In the genomic region with DNA sequence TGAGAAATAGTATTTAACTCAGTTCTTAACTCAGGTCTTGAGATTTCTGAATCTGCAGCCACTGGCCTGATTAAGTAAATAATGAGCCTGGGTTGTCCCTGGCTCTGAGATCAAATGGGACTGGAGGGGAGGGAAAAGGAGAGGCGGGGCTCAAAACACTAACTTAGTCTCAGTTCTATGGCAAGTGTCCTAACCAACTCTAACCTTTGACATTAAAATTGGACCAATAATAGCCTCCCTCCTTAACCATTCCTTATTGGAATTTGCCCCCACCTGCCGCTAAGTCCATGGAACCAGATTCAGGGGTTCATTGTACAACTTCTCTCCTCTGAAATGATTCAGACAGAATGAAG, we compare ENCODE assay signal across 9 mouse cellular contexts. TPM values are rescaled to one million over a fixed set of nuclear protein-coding genes. Genes with fewer than 3 reads are reported as not detected.
DNase-seq lines count a peak whose midpoint lies in the region; ATAC-seq and TF ChIP-seq lines count a peak whose summit lies in the region.
"Had no signal": no experiment of that assay in that cellular context is flagged by ENCODE, and none has a peak within 500 bp of the region (broad histone marks: within the 10 kb centered on the region; RNA-seq: fewer than 3 reads in every experiment).

A gene (minus strand): TSS at position 88 of the 353 bp plus-strand sequence.

- TF ChIP-seq CTCF in bone marrow macrophage, adult 2 months (IDR thresholded peaks at IDR 0.05; ENCODE audit: low read depth, low read length): no peak

- intact Hi-C loops in heart, postnatal 14 days (cut with DNase I): no loop called here

- no peak for DNase-seq in heart, postnatal 14 days
- DNase-seq in midbrain, embryonic 10.5 days (ENCODE audit: low spot score): no peak
- no peak for DNase-seq in natural killer cell, adult 2 months (ENCODE audit: low spot score in 2 of 2)
- DNase-seq in layer of hippocampus, adult 11-12 months (ENCODE audit: low spot score): no peak

- H3K9me3 ChIP-seq in heart, embryonic 14.5 days (ENCODE audit: control insufficient read depth, low read length): no peaks in the 10 kb centered on the region
- H3K9me3 ChIP-seq in hindbrain, embryonic 15.5 days: no peaks in the 10 kb centered on the region
- no peaks in the 10 kb centered on the region for H3K9me3 ChIP-seq in midbrain, embryonic 10.5 days (replicated peaks)
- H3K9me3 ChIP-seq: G1E had no signal

- peaks cover 2 to 4% of the 10 kb centered on the region in 2 experiments; a peak in 1 of 4 replicates for H3K4me1 ChIP-seq in heart, embryonic 14.5 days (ENCODE audit: control insufficient read depth in 2 of 2, insufficient read depth in 2 of 2, low read length in 2 of 2)
- H3K4me1 ChIP-seq in bone marrow macrophage, adult 2 months (ENCODE audit: control insufficient read depth, insufficient read depth, low read length): peaks cover 32% of the 10 kb centered on the region
- H3K4me1 ChIP-seq in hindbrain, embryonic 15.5 days (replicated peaks): peaks cover 10% of the 10 kb centered on the region
- H3K4me1 ChIP-seq in midbrain, embryonic 10.5 days: peaks cover 22% of the 10 kb centered on the region

- peak within 1 kb of the TSS in 1 of 2 experiments; percentile 8; a peak in 1 of 4 replicates for H3K4me3 ChIP-seq in heart, embryonic 14.5 days (ENCODE audit: control insufficient read depth in 1 of 2, insufficient read depth in 1 of 2, low read depth in 1 of 2, low read length in 2 of 2)
- H3K4me3 ChIP-seq in bone marrow macrophage, adult 2 months (ENCODE audit: insufficient read depth, low read length): peak within 1 kb of the TSS; percentile 55
- peak within 1 kb of the TSS; percentile 31 for H3K4me3 ChIP-seq in hindbrain, embryonic 15.5 days
- H3K4me3 ChIP-seq in midbrain, embryonic 10.5 days: peak within 1 kb of the TSS; percentile 46

- WGBS in heart, embryonic 14.5 days: 47% methylated on average over 2 of the region's 2 CpGs
- 17% methylated on average over 2 of the region's 2 CpGs for WGBS in hindbrain, embryonic 15.5 days
- 15% methylated on average over 2 of the region's 2 CpGs for WGBS in midbrain, embryonic 10.5 days

- no peaks in the 10 kb centered on the region for H3K27me3 ChIP-seq in heart, embryonic 14.5 days (ENCODE audit: control insufficient read depth, insufficient read depth, low read length)
- H3K27me3 ChIP-seq in hindbrain, embryonic 15.5 days: no peaks in the 10 kb centered on the region
- no peaks in the 10 kb centered on the region for H3K27me3 ChIP-seq in midbrain, embryonic 10.5 days (ENCODE audit: low read depth, poor library complexity, severe bottlenecking)

- H3K36me3 ChIP-seq in heart, embryonic 14.5 days (ENCODE audit: control insufficient read depth, insufficient read depth, low read length): no peaks in the 10 kb centered on the region
- no peaks in the 10 kb centered on the region for H3K36me3 ChIP-seq in hindbrain, embryonic 15.5 days
- H3K36me3 ChIP-seq in midbrain, embryonic 10.5 days: no peaks in the 10 kb centered on the region
- H3K36me3 ChIP-seq: G1E had no signal

- 0 out of 2 replicates have a peak within 1 kb of the TSS, but pooled peaks have one; percentile 40 for H3K9ac ChIP-seq in heart, embryonic 14.5 days (ENCODE audit: low read length)
- peak within 1 kb of the TSS; percentile 36 for H3K9ac ChIP-seq in hindbrain, embryonic 15.5 days

- no peak within 1 kb of the TSS for H3K27ac ChIP-seq in heart, embryonic 14.5 days (replicated peaks in 1 of 2; ENCODE audit: control insufficient read depth in 1 of 2, insufficient read depth in 1 of 2, low read depth in 2 of 2, low read length in 2 of 2)
- peak within 1 kb of the TSS; percentile 92 for H3K27ac ChIP-seq in bone marrow macrophage, adult 2 months (ENCODE audit: insufficient read depth, low read depth, low read length)
- H3K27ac ChIP-seq in hindbrain, embryonic 15.5 days (replicated peaks): peak within 1 kb of the TSS; percentile 85
- H3K27ac ChIP-seq in midbrain, embryonic 10.5 days (replicated peaks): peak within 1 kb of the TSS; percentile 89

- ATAC-seq in heart, embryonic 14.5 days (ENCODE audit: insufficient number of reproducible peaks, insufficient read depth, low FRiP score, low read depth): no peak
- ATAC-seq in hindbrain, embryonic 15.5 days (ENCODE audit: low FRiP score, low read depth): no peak
- ATAC-seq in erythroid progenitor cell, adult 5-6 weeks (replicated peaks; ENCODE audit: low FRiP score, poor library complexity, severe bottlenecking): no peak

- H3K4me2 ChIP-seq in heart, embryonic 14.5 days (ENCODE audit: low read length): peak within 1 kb of the TSS; percentile 42; the same call in 1 of the 2 replicates
- H3K4me2 ChIP-seq in hindbrain, embryonic 15.5 days: peak within 1 kb of the TSS; percentile 52

- no peak for TF ChIP-seq POLR2A in bone marrow macrophage, adult 2 months (IDR thresholded peaks at IDR 0.05; ENCODE audit: borderline replicate concordance, low read depth, low read length)

RNA-seq across cellular contexts. Expression of the gene that starts here (rescaled TPM):
- 0.12 TPM in 1 of 2 replicates, not detected in the other for polyA plus RNA-seq in heart, embryonic 14.5 days (2014; fragmentation: Nextera tagmentation; extraction: Ambion mirVana)
- under 1 TPM; 0.22 to 0.33 TPM for total RNA-seq in heart, postnatal 14 days (2021)
- 3.4 and 5.0 TPM in 2 replicates for polyA plus RNA-seq in bone marrow macrophage, adult 2 months (2012; ENCODE audit: insufficient read depth, insufficient read length, missing spikeins)
- 0.47 and 0.60 TPM in 2 replicates for polyA plus RNA-seq in hindbrain, embryonic 15.5 days (2015; fragmentation: Nextera tagmentation; extraction: Ambion mirVana)
- 0.19 and 0.34 TPM in 2 replicates for polyA plus RNA-seq in midbrain, embryonic 10.5 days (2016; fragmentation: Nextera tagmentation; extraction: Ambion mirVana)
- total RNA-seq in erythroid progenitor cell, adult 5-6 weeks (2015; ENCODE audit: low replicate concordance): not detected in 2 replicates
- total RNA-seq in erythroid progenitor cell, adult 5-6 weeks (2017; ENCODE audit: low replicate concordance): not detected in 2 replicates
- polyA plus RNA-seq: G1E had no signal

Comparison
In these comparisons a context has a peak if more than half of its experiments do, and no peak if none do; other contexts are left out.
1. H3K27ac ChIP-seq: peak in bone marrow macrophage, adult 2 months (single experiment), hindbrain, embryonic 15.5 days (single experiment) and midbrain, embryonic 10.5 days (single experiment); none in heart, embryonic 14.5 days (0 of 2).